Mouse (Mus musculus): ENCODE measurements around the gene Soat2. TPM values are rescaled to one million over a fixed set of nuclear protein-coding genes. Genes with fewer than 3 reads are reported as not detected.

The Soat2 gene
- polyA plus RNA-seq, 1 experiment: 4.1 TPM

- Histone ChIP-seq H3K27ac (ENCODE audit: control insufficient read depth, insufficient read depth, low read length) (no peak overlapping the region), H3K27me3 (ENCODE audit: control insufficient read depth, insufficient read depth, low read length) (no peaks in the 10 kb centered on the region), H3K4me1 (replicated peaks; ENCODE audit: control insufficient read depth, insufficient read depth, low read length) (peaks cover 11% of the 10 kb centered on the region; the same call in 1 of the 2 replicates), H3K36me3 (ENCODE audit: control insufficient read depth, insufficient read depth, low read length) (peaks cover 37% of the 10 kb centered on the region), H3K4me3 (ENCODE audit: control insufficient read depth, insufficient read depth, low read length) (no peak overlapping the region)
- no peak for DNase-seq
- no peak for TF ChIP-seq POLR2A (IDR thresholded peaks at IDR 0.05; ENCODE audit: control insufficient read depth, extremely low read depth, insufficient read depth, low read length, poor library complexity)
- no peak for TF ChIP-seq CTCF (IDR thresholded peaks at IDR 0.05; ENCODE audit: borderline replicate concordance, control insufficient read depth, extremely low read depth, insufficient read depth, low read length, poor library complexity)
- 97% methylated on average over 8 of the region's 8 CpGs for WGBS
Observed at GRCm38 (mm10) chr15:102119121-102119830, 31.1 kb upstream of the Soat2 start.

GRCm38 (mm10) chr15:102119831-102120170 lies 30.5 kb upstream of the Soat2 start:
- Histone ChIP-seq H3K36me3 (ENCODE audit: control insufficient read depth, insufficient read depth, low read length) (peaks cover 42% of the 10 kb centered on the region), H3K4me1 (replicated peaks; ENCODE audit: control insufficient read depth, insufficient read depth, low read length) (peaks cover 11% of the 10 kb centered on the region; the same call in 1 of the 2 replicates), H3K27me3 (ENCODE audit: control insufficient read depth, insufficient read depth, low read length) (no peaks in the 10 kb centered on the region), H3K27ac (ENCODE audit: control insufficient read depth, insufficient read depth, low read length) (no peak overlapping the region), H3K4me3 (ENCODE audit: control insufficient read depth, insufficient read depth, low read length) (no peak overlapping the region)
- no peak for DNase-seq
- 98% methylated on average over 2 of the region's 2 CpGs for WGBS
- TF ChIP-seq CTCF (IDR thresholded peaks at IDR 0.05; ENCODE audit: borderline replicate concordance, control insufficient read depth, extremely low read depth, insufficient read depth, low read length, poor library complexity) (no peak), POLR2A (IDR thresholded peaks at IDR 0.05; ENCODE audit: control insufficient read depth, extremely low read depth, insufficient read depth, low read length, poor library complexity) (no peak)

GRCm38 (mm10) chr15:102120530-102120929 lies 29.8 kb upstream of the Soat2 start:
- DNase-seq: no peak
- TF ChIP-seq POLR2A (IDR thresholded peaks at IDR 0.05; ENCODE audit: control insufficient read depth, extremely low read depth, insufficient read depth, low read length, poor library complexity) (no peak), CTCF (IDR thresholded peaks at IDR 0.05; ENCODE audit: borderline replicate concordance, control insufficient read depth, extremely low read depth, insufficient read depth, low read length, poor library complexity) (no peak)

GRCm38 (mm10) chr15:102126303-102126702 lies 24.0 kb upstream of the Soat2 start:
- Histone ChIP-seq H3K36me3 (ENCODE audit: control insufficient read depth, insufficient read depth, low read length) (peaks cover 42% of the 10 kb centered on the region), H3K27ac (ENCODE audit: control insufficient read depth, insufficient read depth, low read length) (no peak overlapping the region), H3K27me3 (ENCODE audit: control insufficient read depth, insufficient read depth, low read length) (no peaks in the 10 kb centered on the region), H3K4me1 (replicated peaks; ENCODE audit: control insufficient read depth, insufficient read depth, low read length) (no peaks in the 10 kb centered on the region), H3K4me3 (ENCODE audit: control insufficient read depth, insufficient read depth, low read length) (no peak overlapping the region)
- 78% methylated on average over 2 of the region's 2 CpGs for WGBS
- DNase-seq: no peak
- no peak for TF ChIP-seq POLR2A (IDR thresholded peaks at IDR 0.05; ENCODE audit: control insufficient read depth, extremely low read depth, insufficient read depth, low read length, poor library complexity)
- no peak for TF ChIP-seq CTCF (IDR thresholded peaks at IDR 0.05; ENCODE audit: borderline replicate concordance, control insufficient read depth, extremely low read depth, insufficient read depth, low read length, poor library complexity)

More at GRCm38 (mm10) chr15:102120530-102120929, 29.8 kb upstream of the Soat2 start:
- H3K4me3 ChIP-seq (ENCODE audit: control insufficient read depth, insufficient read depth, low read length): no peak overlapping the region
- WGBS: 96% methylated on average over 5 of the region's 5 CpGs
- H3K27me3 ChIP-seq (ENCODE audit: control insufficient read depth, insufficient read depth, low read length): no peaks in the 10 kb centered on the region
- peaks cover 47% of the 10 kb centered on the region for H3K36me3 ChIP-seq (ENCODE audit: control insufficient read depth, insufficient read depth, low read length)
- H3K4me1 ChIP-seq (replicated peaks; ENCODE audit: control insufficient read depth, insufficient read depth, low read length): peaks cover 11% of the 10 kb centered on the region; the same call in 1 of the 2 replicates
- no peak overlapping the region for H3K27ac ChIP-seq (ENCODE audit: control insufficient read depth, insufficient read depth, low read length)

- peaks cover 11% of the 10 kb centered on the region for H3K4me1 ChIP-seq (replicated peaks; ENCODE audit: control insufficient read depth, insufficient read depth, low read length)
- no peak for DNase-seq
- peaks cover 36% of the 10 kb centered on the region for H3K36me3 ChIP-seq (ENCODE audit: control insufficient read depth, insufficient read depth, low read length)
- 92% methylated on average over 9 of the region's 9 CpGs for WGBS
- no peaks in the 10 kb centered on the region for H3K27me3 ChIP-seq (ENCODE audit: control insufficient read depth, insufficient read depth, low read length)
- H3K27ac ChIP-seq (ENCODE audit: control insufficient read depth, insufficient read depth, low read length): no peak overlapping the region
- TF ChIP-seq CTCF (IDR thresholded peaks at IDR 0.05; ENCODE audit: borderline replicate concordance, control insufficient read depth, extremely low read depth, insufficient read depth, low read length, poor library complexity) (no peak), POLR2A (IDR thresholded peaks at IDR 0.05; ENCODE audit: control insufficient read depth, extremely low read depth, insufficient read depth, low read length, poor library complexity) (no peak)
- H3K4me3 ChIP-seq (ENCODE audit: control insufficient read depth, insufficient read depth, low read length): no peak overlapping the region
Observed at GRCm38 (mm10) chr15:102133314-102133713, 17.0 kb upstream of the Soat2 start.

GRCm38 (mm10) chr15:102134709-102135108 lies 15.6 kb upstream of the Soat2 start:
- peaks cover 11% of the 10 kb centered on the region for H3K4me1 ChIP-seq (replicated peaks; ENCODE audit: control insufficient read depth, insufficient read depth, low read length)
- TF ChIP-seq CTCF (IDR thresholded peaks at IDR 0.05; ENCODE audit: borderline replicate concordance, control insufficient read depth, extremely low read depth, insufficient read depth, low read length, poor library complexity) (no peak), POLR2A (IDR thresholded peaks at IDR 0.05; ENCODE audit: control insufficient read depth, extremely low read depth, insufficient read depth, low read length, poor library complexity) (no peak)
- no peak overlapping the region for H3K4me3 ChIP-seq (ENCODE audit: control insufficient read depth, insufficient read depth, low read length)
- no peak overlapping the region for H3K27ac ChIP-seq (ENCODE audit: control insufficient read depth, insufficient read depth, low read length)
- H3K27me3 ChIP-seq (ENCODE audit: control insufficient read depth, insufficient read depth, low read length): no peaks in the 10 kb centered on the region
- DNase-seq: no peak
- H3K36me3 ChIP-seq (ENCODE audit: control insufficient read depth, insufficient read depth, low read length): peaks cover 23% of the 10 kb centered on the region
- 90% methylated on average over 2 of the region's 2 CpGs for WGBS
